In the genomic region with DNA sequence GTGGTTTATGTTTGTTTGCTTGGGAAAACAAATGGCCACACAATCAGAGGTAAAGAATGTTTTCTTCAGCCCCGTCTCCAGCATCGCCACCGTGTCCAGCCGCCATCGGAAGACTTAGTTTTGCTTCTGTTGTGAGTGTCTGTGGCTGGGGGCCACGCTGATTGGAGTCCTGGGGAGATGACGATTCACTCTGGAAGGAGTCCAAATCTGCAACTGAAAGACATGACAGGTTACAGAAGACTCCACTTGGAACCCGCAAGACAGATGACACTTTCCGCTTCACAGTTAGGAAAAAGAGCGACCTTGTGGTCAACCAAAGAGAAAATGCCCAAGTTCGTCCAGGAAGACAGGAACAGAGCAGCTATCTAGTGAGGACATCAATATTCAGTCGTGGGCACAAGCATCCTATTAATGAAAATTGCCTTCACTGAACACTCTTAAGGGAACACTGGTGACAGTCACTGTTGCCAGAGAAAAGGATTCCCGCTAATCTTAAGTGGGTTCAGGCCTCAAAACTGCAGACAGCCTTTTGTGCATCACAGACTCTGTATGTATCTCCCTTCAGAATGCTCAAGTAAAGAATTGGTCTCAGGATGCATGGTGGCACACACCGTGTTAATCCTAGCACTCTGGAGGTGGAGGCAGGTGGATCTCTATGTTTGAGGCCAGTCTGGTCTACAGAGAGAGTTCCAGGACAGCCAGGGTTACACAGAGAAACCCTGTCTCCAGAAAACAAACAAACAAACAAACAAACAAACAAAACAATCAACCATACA, we compare ENCODE assay signal across 12 mouse cellular contexts.
DNase-seq lines count a peak whose midpoint lies in the region; ATAC-seq and TF ChIP-seq lines count a peak whose summit lies in the region.
"Had no signal": no experiment of that assay in that cellular context is flagged by ENCODE, and none has a peak within 500 bp of the region (broad histone marks: within the 10 kb centered on the region; RNA-seq: fewer than 3 reads in every experiment).

No protein-coding gene starts in this region.

- H3K9me3 ChIP-seq in midbrain, embryonic 13.5 days: no peaks in the 10 kb centered on the region
- no peaks in the 10 kb centered on the region for H3K9me3 ChIP-seq in midbrain, embryonic 10.5 days (replicated peaks)
- no peaks in the 10 kb centered on the region for H3K9me3 ChIP-seq in forebrain, embryonic 14.5 days (replicated peaks; ENCODE audit: control insufficient read depth, low read length)
- H3K9me3 ChIP-seq in hindbrain, postnatal 0 days (ENCODE audit: low read length): no peaks in the 10 kb centered on the region
- H3K9me3 ChIP-seq: lung, embryonic 15.5 days had no signal

- H3K36me3 ChIP-seq in midbrain, embryonic 13.5 days: no peaks in the 10 kb centered on the region
- H3K36me3 ChIP-seq in midbrain, embryonic 10.5 days: no peaks in the 10 kb centered on the region
- no peaks in the 10 kb centered on the region for H3K36me3 ChIP-seq in forebrain, embryonic 14.5 days (ENCODE audit: control insufficient read depth, insufficient read depth, low read length)
- no peaks in the 10 kb centered on the region for H3K36me3 ChIP-seq in hindbrain, postnatal 0 days (ENCODE audit: insufficient read depth, low read length)
- H3K36me3 ChIP-seq: lung, embryonic 15.5 days had no signal

- no peak for DNase-seq in midbrain, embryonic 10.5 days (ENCODE audit: low spot score)
- peak; percentile 50 for DNase-seq in forebrain, embryonic 14.5 days (ENCODE audit: low spot score)
- DNase-seq in hindbrain, postnatal 0 days (ENCODE audit: low spot score): peak; percentile 60
- no peak for DNase-seq in embryo, embryonic 10 days (ENCODE audit: low spot score)
- DNase-seq in heart, adult 18-20 months: no peak
- DNase-seq in heart, postnatal 36 days: no peak
- DNase-seq: cerebellum, adult 11-12 months; kidney, adult 8-10 months had no signal

- ATAC-seq in midbrain, embryonic 13.5 days: peak; percentile 61
- peak; percentile 59 for ATAC-seq in forebrain, embryonic 14.5 days
- ATAC-seq in hindbrain, postnatal 0 days: peak; percentile 64

- no peak overlapping the region for H3K4me3 ChIP-seq in midbrain, embryonic 13.5 days (replicated peaks)
- no peak overlapping the region for H3K4me3 ChIP-seq in midbrain, embryonic 10.5 days
- H3K4me3 ChIP-seq in forebrain, embryonic 14.5 days (ENCODE audit: low read depth, low read length): no peak overlapping the region
- H3K4me3 ChIP-seq in hindbrain, postnatal 0 days (ENCODE audit: low read length): no peak overlapping the region
- H3K4me3 ChIP-seq: lung, embryonic 15.5 days; megakaryocyte, embryonic 14.5 days had no signal

- H3K9ac ChIP-seq in midbrain, embryonic 13.5 days (replicated peaks): no peak overlapping the region; the same call in 1 of the 2 replicates
- H3K9ac ChIP-seq in forebrain, embryonic 14.5 days (ENCODE audit: low read length): no peak overlapping the region
- no peak overlapping the region for H3K9ac ChIP-seq in hindbrain, postnatal 0 days (replicated peaks; ENCODE audit: low read length)
- H3K9ac ChIP-seq: lung, embryonic 15.5 days had no signal

- no peak overlapping the region for H3K4me2 ChIP-seq in midbrain, embryonic 13.5 days (replicated peaks)
- H3K4me2 ChIP-seq in forebrain, embryonic 14.5 days (ENCODE audit: low read length): no peak overlapping the region
- H3K4me2 ChIP-seq in hindbrain, postnatal 0 days (ENCODE audit: low read depth, low read length): peak overlapping the region; percentile 27; the same call in 1 of the 2 replicates
- H3K4me2 ChIP-seq: heart, embryonic 11.5 days; lung, embryonic 15.5 days had no signal

- H3K27me3 ChIP-seq in midbrain, embryonic 13.5 days: no peaks in the 10 kb centered on the region
- 0 out of 2 replicates have a peak, but pooled peaks cover 5% of the 10 kb centered on the region for H3K27me3 ChIP-seq in midbrain, embryonic 10.5 days (ENCODE audit: low read depth, poor library complexity, severe bottlenecking)
- no peaks in the 10 kb centered on the region for H3K27me3 ChIP-seq in forebrain, embryonic 14.5 days (replicated peaks; ENCODE audit: control insufficient read depth, insufficient read depth, low read length)
- no peaks in the 10 kb centered on the region for H3K27me3 ChIP-seq in hindbrain, postnatal 0 days (ENCODE audit: insufficient read depth, low read length)
- H3K27me3 ChIP-seq: lung, embryonic 15.5 days had no signal

- no peak for TF ChIP-seq CTCF in hindbrain, postnatal 0 days (IDR thresholded peaks at IDR 0.05; ENCODE audit: low read depth)

- H3K27ac ChIP-seq in midbrain, embryonic 13.5 days: peak overlapping the region; percentile 87
- no peak overlapping the region; the same call in 1 of the 2 replicates for H3K27ac ChIP-seq in midbrain, embryonic 10.5 days (replicated peaks)
- H3K27ac ChIP-seq in forebrain, embryonic 14.5 days (ENCODE audit: low read depth, low read length): peak overlapping the region; percentile 68
- H3K27ac ChIP-seq in hindbrain, postnatal 0 days: peak overlapping the region; percentile 75
- H3K27ac ChIP-seq: lung, embryonic 15.5 days had no signal

- intact Hi-C loops in heart, postnatal 36 days (cut with DNase I): no loop called here

- peaks cover 23% of the 10 kb centered on the region for H3K4me1 ChIP-seq in midbrain, embryonic 13.5 days (replicated peaks)
- H3K4me1 ChIP-seq in midbrain, embryonic 10.5 days: peaks cover 16% of the 10 kb centered on the region
- H3K4me1 ChIP-seq in forebrain, embryonic 14.5 days (ENCODE audit: control insufficient read depth, insufficient read depth, low read length): peaks cover 15% of the 10 kb centered on the region
- H3K4me1 ChIP-seq in hindbrain, postnatal 0 days (ENCODE audit: insufficient read depth, low read length): peaks cover 12% of the 10 kb centered on the region; the same call in 1 of the 2 replicates
- H3K4me1 ChIP-seq: lung, embryonic 15.5 days had no signal

- WGBS in midbrain, embryonic 13.5 days: 61% methylated on average over 14 of the region's 14 CpGs
- 91% methylated on average over 14 of the region's 14 CpGs for WGBS in midbrain, embryonic 10.5 days
- 51% methylated on average over 14 of the region's 14 CpGs for WGBS in forebrain, embryonic 14.5 days
- 23% methylated on average over 14 of the region's 14 CpGs for WGBS in hindbrain, postnatal 0 days

Comparison
In these comparisons a context has a peak if more than half of its experiments do, and no peak if none do; other contexts are left out.
1. DNase-seq: peak in forebrain, embryonic 14.5 days (single experiment) and hindbrain, postnatal 0 days (single experiment); none in midbrain, embryonic 10.5 days (single experiment), embryo, embryonic 10 days (single experiment), heart, adult 18-20 months (0 of 2) and heart, postnatal 36 days (0 of 2).
2. Peak in every context shown above with its lines, with median percentiles within 50 percentile points of each other: ATAC-seq.